Mouse (Mus musculus) embryonic fibroblast, embryonic 13.5 days (primary cell): ENCODE results near the gene Pcca.

ENCODE experiments used
- CTCF ChIP-seq: IDR thresholded peaks from 2 replicates; pipeline ENCODE4 v1.5.1; 2011; ENCODE audit warnings: mild to moderate bottlenecking, control low read depth, low read length, moderate library complexity, borderline replicate concordance; ENCODE audit not compliant: insufficient read depth
- POLR2A ChIP-seq: IDR thresholded peaks from 2 replicates; pipeline ENCODE4 v1.6.1; 2011; ENCODE audit warnings: low read depth, mild to moderate bottlenecking, control low read depth, low read length, moderate library complexity

GRCm38 (mm10) chr14:122885893-122886292 is 351.8 kb downstream of the Pcca start:
- no peak for TF ChIP-seq CTCF
- no peak for TF ChIP-seq POLR2A
